Comparison of ENCODE assay signal across 8 mouse cellular contexts in the genomic region with DNA sequence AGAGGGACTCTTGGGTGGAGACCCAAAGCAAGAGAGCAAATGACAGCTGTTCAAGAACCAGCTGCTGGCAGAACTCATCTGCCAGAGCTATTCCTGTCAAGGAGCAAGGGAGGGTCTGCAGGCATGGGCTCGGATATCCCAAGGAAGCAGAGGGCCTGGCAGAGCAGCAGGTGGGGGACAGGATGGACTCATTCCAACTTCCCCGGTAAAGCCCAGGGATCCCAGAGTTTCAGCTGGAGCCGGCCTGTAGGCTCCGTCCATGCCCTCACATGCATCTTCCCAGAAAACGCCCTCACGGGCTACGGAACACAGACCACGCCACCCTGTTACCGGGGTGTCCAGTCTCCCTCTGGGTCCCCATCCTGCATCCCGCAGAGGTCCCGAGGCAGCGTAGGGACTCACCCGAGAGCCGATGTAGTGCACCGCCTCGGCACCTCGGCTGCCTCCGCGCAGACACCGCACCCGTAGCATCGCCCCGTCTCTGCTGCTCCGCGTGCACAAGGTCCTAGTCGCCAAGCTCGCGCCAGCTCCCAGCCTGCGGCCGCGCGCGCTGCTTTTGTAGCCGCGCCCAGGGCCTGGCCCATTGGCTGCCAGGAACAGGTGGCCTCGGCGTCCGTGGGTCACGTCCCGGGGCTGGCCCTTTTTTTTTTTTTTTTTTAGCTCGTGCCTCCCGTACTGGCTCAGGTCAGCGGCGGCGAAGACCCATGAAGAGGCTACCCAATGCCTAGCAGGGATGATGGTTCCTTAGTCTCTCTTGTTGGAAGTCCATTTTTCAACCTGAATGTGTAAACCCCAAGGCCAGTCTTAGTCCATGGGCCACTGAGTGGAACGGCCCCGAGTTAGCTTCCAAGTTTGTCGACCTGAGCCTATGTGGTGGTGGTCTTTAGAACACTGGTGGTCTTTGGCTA. TPM values are rescaled to one million over a fixed set of nuclear protein-coding genes. Genes with fewer than 3 reads are reported as not detected.
DNase-seq lines count a peak whose midpoint lies in the region; ATAC-seq lines count a peak whose summit lies in the region.

A gene (minus strand): TSS at position 558 of the 908 bp plus-strand sequence.

- peak within 1 kb of the TSS; percentile 83 for H3K4me2 ChIP-seq in hindbrain, embryonic 13.5 days

- ATAC-seq in hindbrain, embryonic 13.5 days (ENCODE audit: low FRiP score) = peak; percentile 96

- H3K9ac ChIP-seq in hindbrain, embryonic 13.5 days = peak within 1 kb of the TSS; percentile 80

- H3K4me3 ChIP-seq in hindbrain, embryonic 13.5 days = peak within 1 kb of the TSS; percentile 58

- H3K36me3 ChIP-seq in hindbrain, embryonic 13.5 days = no peaks in the 10 kb centered on the region

- H3K9me3 ChIP-seq in hindbrain, embryonic 13.5 days = no peaks in the 10 kb centered on the region

- peak; percentile 75 for DNase-seq in ZHBTc4 (ENCODE audit: low read depth, low spot score)
- DNase-seq in cerebellum, postnatal 4 days (ENCODE audit: low spot score in 2 of 2) = peak; percentile 59 to 70
- DNase-seq in frontal cortex, postnatal 36 days (ENCODE audit: low spot score in 2 of 2) = peak; percentile 74 to 83
- peak; percentile 66 to 76 for DNase-seq in layer of hippocampus, postnatal 36 days
- DNase-seq in lung, postnatal 10 days = peak; percentile 63
- DNase-seq in ovary, postnatal 10 days (ENCODE audit: low spot score) = peak; percentile 39
- peak; percentile 14 for DNase-seq in thymus, postnatal 25 days

- H3K27me3 ChIP-seq in hindbrain, embryonic 13.5 days = peaks cover 11% of the 10 kb centered on the region

- no peak within 1 kb of the TSS for H3K27ac ChIP-seq in hindbrain, embryonic 13.5 days

- WGBS in hindbrain, embryonic 13.5 days = 3% methylated on average over 48 of the region's 48 CpGs

- no peaks in the 10 kb centered on the region; the same call in 1 of the 2 replicates for H3K4me1 ChIP-seq in hindbrain, embryonic 13.5 days (replicated peaks)

RNA-seq across cellular contexts. Expression of the gene that starts here (rescaled TPM):
- 26.8 and 27.3 TPM in 2 replicates for polyA plus RNA-seq in hindbrain, embryonic 13.5 days (2015; fragmentation: Nextera tagmentation; extraction: Ambion mirVana)
- total RNA-seq in layer of hippocampus, postnatal 36 days (2021) = 10 to 100 TPM; 58.7 to 60.1 TPM

Comparison
In these comparisons a context has a peak if more than half of its experiments do, and no peak if none do; other contexts are left out.
1. DNase-seq: peak in every context shown above with its lines; median percentile 78 in frontal cortex, postnatal 36 days; 75 in ZHBTc4; 71 in layer of hippocampus, postnatal 36 days; 64 in cerebellum, postnatal 4 days; 63 in lung, postnatal 10 days; 39 in ovary, postnatal 10 days; 14 in thymus, postnatal 25 days.